Mouse (Mus musculus) gastrocnemius, adult 2 months (tissue): ENCODE measurements around the gene Gckr. TPM values are rescaled to one million over a fixed set of nuclear protein-coding genes. Genes with fewer than 3 reads are reported as not detected.

Source experiments
- DNase-seq: peaks from one replicate; pipeline ENCODE4 v3.0.0; 2022
- H3K27ac ChIP-seq: fragments of 200-600 bp; 2 replicates; pipeline ENCODE4 v1.8.1; 2022; ENCODE audit warnings: mild to moderate bottlenecking
- H3K4me3 ChIP-seq: fragments of 200-600 bp; 2 replicates; pipeline ENCODE4 v1.8.1; 2022; ENCODE audit warnings: mild to moderate bottlenecking, moderate library complexity
- CTCF ChIP-seq: fragments of 200-600 bp; IDR thresholded peaks from 2 replicates; pipeline ENCODE4 v1.8.1; 2022; ENCODE audit warnings: antibody characterized with exemption, mild to moderate bottlenecking, moderate library complexity
- intact Hi-C: fragments of 180-260 bp; cut with DNase I; formaldehyde crosslinking; loops from one replicate; pipeline ENCODE4 v1.15.1; 2025
- long read RNA-seq, 2 experiments: library from polyadenylated mRNA; stranded (forward); transcript quantifications; one replicate each; pipeline ENCODE4 v2.0.0; 2021
- total RNA-seq, 2 experiments: library from RNA; stranded (reverse); gene quantifications; 2 replicates each; pipeline ENCODE4 v1.2.3; 2021

The Gckr gene
- not detected for total RNA-seq
- long read RNA-seq, experiment 1 = 0 reads
- long read RNA-seq, experiment 2 = 0 reads

- Histone ChIP-seq H3K27ac (no peak within 1 kb of the TSS), H3K4me3 (no peak within 1 kb of the TSS)
- no peak for DNase-seq
- TF ChIP-seq CTCF = no peak
- intact Hi-C loops = loop anchor here (10.0 kb wide), 1 partner anchor 252 kb away; the partner anchor contains the start of genes Atraid and Slc5a6
Measured at GRCm38 (mm10) chr5:31297047-31297757, at the start of gene Gckr. Gene Gckr (plus strand): TSS chr5:31297443.

GRCm38 (mm10) chr5:31250716-31251115 lies 46.5 kb upstream of the Gckr start:
- no peak for DNase-seq
- intact Hi-C loops = no loop called here
- TF ChIP-seq CTCF = no peak
- Histone ChIP-seq H3K4me3 (no peak overlapping the region), H3K27ac (no peak overlapping the region)

- 0 out of 2 replicates have a peak within 1 kb of the TSS, but pooled peaks have one; percentile 12 for H3K27ac ChIP-seq
- no peak for DNase-seq
- no peak for TF ChIP-seq CTCF
- intact Hi-C loops = no loop called here
- H3K4me3 ChIP-seq = no peak within 1 kb of the TSS
Measured at GRCm38 (mm10) chr5:31251541-31252101, 45.6 kb upstream of the Gckr start, which contains the start of gene Krtcap3. Gene Krtcap3 (plus strand): TSS chr5:31251691.

DNA sequence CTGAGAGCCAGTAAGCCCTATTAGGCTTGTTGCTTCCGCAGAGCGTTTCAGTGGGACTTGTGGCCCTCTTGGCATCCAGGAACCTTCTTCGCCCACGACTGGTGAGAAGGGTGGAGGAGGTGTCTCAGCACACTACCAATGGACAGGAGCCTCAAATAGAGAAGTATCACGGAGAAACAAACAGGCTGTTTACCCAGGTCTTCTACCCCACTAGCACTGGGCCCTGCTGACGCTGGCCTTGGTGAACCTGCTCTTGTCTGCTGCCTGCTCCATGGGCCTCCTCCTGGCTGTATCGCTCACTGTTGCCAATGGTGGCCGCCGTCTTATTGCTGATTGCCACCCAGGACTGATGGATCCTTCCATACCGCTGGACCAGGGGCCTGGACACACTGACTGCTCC lies 45.1 kb upstream of the Gckr start:
- Histone ChIP-seq H3K27ac (0 out of 2 replicates have a peak overlapping the region, but pooled peaks have one; percentile 12), H3K4me3 (no peak overlapping the region)
- intact Hi-C loops = no loop called here
- no peak for TF ChIP-seq CTCF
- DNase-seq = no peak

DNA sequence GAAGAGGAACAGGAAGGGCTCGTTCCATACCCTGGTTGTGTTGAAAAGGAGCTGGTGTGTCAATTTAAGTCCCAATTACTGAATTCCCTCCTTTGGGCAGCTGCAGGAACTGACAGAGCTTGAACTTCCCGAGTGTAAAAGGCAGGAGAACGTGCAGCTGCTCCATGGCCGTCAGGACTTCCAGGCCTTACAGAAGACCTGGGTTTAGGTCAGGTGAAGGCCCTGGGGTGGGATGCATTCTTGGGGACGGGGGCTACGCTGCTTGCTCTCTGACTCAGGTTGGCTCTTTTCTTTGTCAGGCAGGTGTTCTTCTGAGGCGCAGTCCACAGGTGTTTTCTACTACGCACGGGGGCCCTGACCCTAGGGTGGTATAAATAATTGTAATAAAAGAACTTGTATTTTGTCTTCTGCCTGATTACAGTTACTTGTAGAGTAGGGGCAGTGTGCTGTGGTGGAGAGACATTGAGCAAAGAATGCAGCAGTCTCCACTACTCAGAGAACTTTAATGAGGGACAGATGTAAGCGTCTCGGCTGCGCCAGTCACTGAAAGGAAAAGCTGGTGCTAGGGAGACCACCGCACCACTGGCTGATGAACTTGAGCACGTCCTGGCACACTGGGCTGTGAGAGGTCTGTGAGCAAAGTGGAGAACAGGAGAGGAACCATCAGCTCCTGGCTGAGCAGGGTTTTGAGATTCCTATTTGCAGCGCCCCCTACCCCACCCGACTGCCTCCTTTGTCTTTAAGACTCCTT lies 44.3 kb upstream of the Gckr start:
- no peak for DNase-seq
- intact Hi-C loops = no loop called here
- peak overlapping the region; percentile 81 for H3K27ac ChIP-seq
- TF ChIP-seq CTCF = no peak
- no peak overlapping the region for H3K4me3 ChIP-seq

DNA sequence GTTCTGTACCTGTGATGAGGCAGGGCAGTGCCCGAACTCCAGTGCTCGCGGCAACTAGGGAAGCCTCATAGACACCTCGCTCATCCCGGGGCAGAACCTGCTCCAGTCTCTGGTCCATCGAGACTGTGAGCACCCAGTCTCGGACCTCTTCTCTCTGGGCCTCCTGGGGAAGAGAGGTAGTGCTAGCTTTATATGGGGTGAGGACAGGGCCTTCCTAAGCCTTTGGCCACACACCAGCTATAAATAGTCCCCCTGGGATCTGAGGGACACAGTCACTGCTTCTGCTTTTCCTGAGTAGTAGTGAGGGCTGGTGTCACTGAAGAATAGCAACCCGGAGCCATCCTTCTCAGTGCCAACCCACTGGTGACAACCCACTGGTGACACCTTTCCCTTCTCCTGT lies 43.4 kb upstream of the Gckr start:
- Histone ChIP-seq H3K4me3 (peak overlapping the region; percentile 45), H3K27ac (peak overlapping the region; percentile 81)
- TF ChIP-seq CTCF = no peak
- no peak for DNase-seq
- intact Hi-C loops = no loop called here

DNA sequence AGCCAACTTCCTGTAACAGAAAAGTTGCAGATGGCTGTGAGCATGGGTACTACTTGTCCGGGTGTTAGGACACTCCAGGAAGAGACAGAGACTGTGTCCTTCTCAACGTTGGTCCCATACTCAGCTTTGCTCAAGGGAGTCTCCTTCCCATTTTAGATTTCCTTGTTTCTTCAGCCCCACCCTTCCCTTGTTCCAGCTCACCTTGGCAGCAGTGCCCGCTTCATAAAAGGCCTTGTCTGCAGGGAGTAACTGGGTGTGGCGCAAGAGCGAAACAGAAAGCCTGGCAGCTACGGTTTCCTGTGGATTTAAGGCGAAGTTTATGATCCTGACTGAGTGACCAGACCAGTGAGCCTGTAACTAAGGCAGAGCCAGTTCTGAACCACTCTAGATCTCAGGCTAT lies 42.8 kb upstream of the Gckr start:
- peak overlapping the region; percentile 81 for H3K27ac ChIP-seq
- intact Hi-C loops = no loop called here
- peak overlapping the region; percentile 45 for H3K4me3 ChIP-seq
- DNase-seq = peak; percentile 55
- TF ChIP-seq CTCF = no peak

- Histone ChIP-seq H3K4me3 (no peak overlapping the region; the same call in 1 of the 2 replicates), H3K27ac (peak overlapping the region; percentile 81)
- DNase-seq = no peak
- no peak for TF ChIP-seq CTCF
- intact Hi-C loops = no loop called here
Measured at GRCm38 (mm10) chr5:31254901-31255300, 42.3 kb upstream of the Gckr start.

- intact Hi-C loops = no loop called here
- no peak for DNase-seq
- TF ChIP-seq CTCF = no peak
- Histone ChIP-seq H3K4me3 (no peak overlapping the region), H3K27ac (peak overlapping the region; percentile 81)
Measured at GRCm38 (mm10) chr5:31255381-31255780, 41.9 kb upstream of the Gckr start.

DNA sequence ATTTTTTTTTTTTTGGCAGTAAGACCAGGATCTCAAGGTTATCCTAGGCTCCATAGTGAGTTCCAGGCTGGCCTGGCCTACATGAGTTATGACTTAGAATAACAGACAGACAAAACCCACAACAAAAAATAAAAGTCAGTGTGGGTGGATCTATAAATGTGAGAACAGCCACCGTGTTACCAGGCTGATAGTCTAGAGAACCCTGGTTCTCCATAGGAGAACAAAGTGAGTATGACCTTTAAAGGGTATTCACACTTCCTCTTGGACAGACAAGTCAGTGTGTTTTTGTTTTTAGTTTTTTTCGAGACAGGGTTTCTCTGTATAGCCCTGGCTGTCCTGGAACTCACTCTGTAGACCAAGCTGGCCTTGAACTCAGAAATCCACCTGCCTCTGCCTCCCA lies 41.3 kb upstream of the Gckr start:
- intact Hi-C loops = no loop called here
- Histone ChIP-seq H3K4me3 (no peak overlapping the region), H3K27ac (no peak overlapping the region)
- DNase-seq = no peak
- no peak for TF ChIP-seq CTCF

DNA sequence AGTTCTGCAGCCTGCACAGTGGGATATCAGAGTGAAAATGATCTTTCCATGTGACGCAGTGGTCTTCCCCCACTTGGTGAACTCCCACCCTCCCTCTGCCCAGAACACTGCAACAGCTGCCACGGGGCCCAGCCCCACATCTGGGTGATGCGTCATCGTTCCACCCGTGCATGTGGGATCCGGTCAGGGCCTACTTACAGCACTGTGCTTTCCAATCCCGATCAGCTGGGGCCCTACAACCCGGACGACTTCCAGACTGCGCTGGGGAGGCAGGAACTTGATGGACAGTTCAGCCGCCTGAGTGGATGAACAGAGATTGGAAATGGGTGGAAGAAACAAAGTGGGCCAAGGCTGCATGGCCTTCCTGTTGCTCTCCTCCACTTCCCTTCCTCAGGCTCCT lies 39.6 kb upstream of the Gckr start:
- TF ChIP-seq CTCF = no peak
- intact Hi-C loops = no loop called here
- peak; percentile 53 for DNase-seq
- peak overlapping the region; percentile 32; the same call in 1 of the 2 replicates for H3K27ac ChIP-seq
- H3K4me3 ChIP-seq = no peak overlapping the region

DNA sequence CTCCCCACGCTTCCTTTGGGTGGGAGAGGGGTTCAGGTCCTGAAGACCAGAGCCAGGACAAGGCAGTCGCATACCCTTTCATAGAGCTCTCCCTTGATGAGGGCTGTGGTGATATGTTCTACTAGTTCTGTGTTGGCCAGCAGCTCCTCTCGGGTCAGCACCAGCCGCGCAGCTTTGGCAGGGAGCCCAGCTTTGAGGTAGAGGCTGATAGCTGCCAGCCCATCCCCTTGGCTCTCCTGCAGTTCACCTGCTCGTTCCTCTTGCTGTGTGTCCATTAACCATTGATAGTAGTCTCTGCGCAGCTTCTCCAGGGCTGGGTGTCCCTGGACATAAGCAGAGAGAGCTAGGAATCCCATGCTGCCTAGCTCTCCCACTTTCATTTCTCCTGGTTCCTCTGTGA lies 31.1 kb upstream of the Gckr start:
- Histone ChIP-seq H3K4me3 (no peak overlapping the region), H3K27ac (no peak overlapping the region)
- TF ChIP-seq CTCF = no peak
- intact Hi-C loops = no loop called here
- DNase-seq = peak; percentile 62

- Histone ChIP-seq H3K4me3 (no peak overlapping the region), H3K27ac (no peak overlapping the region)
- no peak for DNase-seq
- intact Hi-C loops = no loop called here
- no peak for TF ChIP-seq CTCF
Measured at GRCm38 (mm10) chr5:31267686-31268085, 29.6 kb upstream of the Gckr start.
